Mouse (Mus musculus): ENCODE data around the gene Cryba4.

DNA sequence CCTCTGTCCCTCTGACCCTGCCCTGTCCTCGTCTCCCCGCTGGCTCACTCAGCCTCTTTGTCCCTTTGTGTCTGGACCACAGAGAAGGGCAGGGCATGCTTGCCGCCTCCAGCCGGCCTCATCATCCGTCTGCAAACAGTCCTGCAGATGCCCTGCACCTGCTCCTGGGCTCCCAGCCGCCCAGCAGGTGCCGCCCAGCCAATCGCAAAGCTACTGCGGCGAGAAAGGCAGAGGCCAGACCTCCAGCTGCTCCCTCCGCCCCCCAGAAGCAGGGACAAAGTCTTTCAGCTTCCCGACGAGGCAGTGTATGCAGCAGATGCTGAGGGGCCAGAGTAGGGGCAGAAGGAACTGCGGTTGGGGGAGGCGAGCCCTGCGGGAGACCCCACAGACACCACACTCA is 14.9 kb downstream of the Cryba4 start:
- TF ChIP-seq MYC (IDR thresholded peaks at IDR 0.05; ENCODE audit: low read depth, low read length) (no peak), EP300 (IDR thresholded peaks at IDR 0.05; ENCODE audit: low read depth in 1 of 2, low read length in 2 of 2) (no peak), POLR2A (IDR thresholded peaks at IDR 0.05; ENCODE audit: control insufficient read depth in 1 of 2, insufficient read depth in 1 of 2, low read depth in 1 of 2, low read length in 2 of 2, poor library complexity in 1 of 2) (no peak), HCFC1 (IDR thresholded peaks at IDR 0.05; ENCODE audit: low read depth, low read length) (no peak), CTCF (IDR thresholded peaks at IDR 0.05 in 2 of 3, conservative IDR thresholded peaks at IDR 0.05 in 1 of 3; ENCODE audit: control insufficient read depth in 1 of 3, insufficient read depth in 1 of 3, low read depth in 2 of 3, low read length in 3 of 3, poor library complexity in 1 of 3, severe bottlenecking in 1 of 3) (no peak), USF1 (IDR thresholded peaks at IDR 0.05; ENCODE audit: low read depth, low read length) (no peak), POLR2AphosphoS5 (IDR thresholded peaks at IDR 0.05; ENCODE audit: borderline replicate concordance, low read depth, low read length) (no peak), JUND (IDR thresholded peaks at IDR 0.05; ENCODE audit: low read depth, low read length) (no peak), TBP (IDR thresholded peaks at IDR 0.05; ENCODE audit: low read depth, low read length) (no peak), CHD2 (IDR thresholded peaks at IDR 0.05; ENCODE audit: low read length) (no peak), UBTF (IDR thresholded peaks at IDR 0.05; ENCODE audit: borderline replicate concordance, insufficient read depth, low read depth, low read length) (no peak), MAFK (IDR thresholded peaks at IDR 0.05; ENCODE audit: borderline replicate concordance, low read depth, low read length) (no peak), ZNF384 (IDR thresholded peaks at IDR 0.05; ENCODE audit: low read depth, low read length) (no peak), MEF2A (IDR thresholded peaks at IDR 0.05; ENCODE audit: extremely low read depth, insufficient replicate concordance, low read depth, low read length, poor library complexity, severe bottlenecking) (no peak)
